Mouse (Mus musculus) cerebellum, adult 2 months (tissue): ENCODE measurements around the gene Slc1a2. TPM values are rescaled to one million over a fixed set of nuclear protein-coding genes. Genes with fewer than 3 reads are reported as not detected.

Experiments
- DNase-seq, 2 experiments: peaks; one replicate each; pipeline ENCODE4 v3.0.0; 2021
- H3K27ac ChIP-seq: fragments of 200-500 bp; 2 replicates; pipeline ENCODE4 v1.5.1; 2012; ENCODE audit warnings: low read length, control low read depth, inconsistent platforms; ENCODE audit not compliant: insufficient read depth
- H3K27me3 ChIP-seq: fragments of 200-500 bp; 2 replicates; pipeline ENCODE4 v1.6.1; 2012; ENCODE audit warnings: inconsistent platforms, mild to moderate bottlenecking, low read length, moderate library complexity; ENCODE audit not compliant: control insufficient read depth, insufficient read depth
- H3K4me1 ChIP-seq: fragments of 200-500 bp; 2 replicates; pipeline ENCODE4 v1.6.1; 2011; ENCODE audit warnings: low read length; ENCODE audit not compliant: control insufficient read depth, insufficient read depth
- H3K4me3 ChIP-seq: fragments of 200-500 bp; replicated peaks from 2 replicates; pipeline ENCODE3; 2011; ENCODE audit warnings: mild to moderate bottlenecking, low read depth, low read length, control low read depth; ENCODE audit not compliant: insufficient read depth
- CTCF ChIP-seq: fragments of 200-500 bp; IDR thresholded peaks from 2 replicates; pipeline ENCODE4 v1.5.1; 2011; ENCODE audit warnings: low read depth, mild to moderate bottlenecking, control low read depth, low read length, moderate library complexity, borderline replicate concordance; ENCODE audit not compliant: insufficient read depth
- POLR2A ChIP-seq: fragments of 200-500 bp; IDR thresholded peaks from 2 replicates; pipeline ENCODE4 v1.6.1; 2011; ENCODE audit warnings: low read length, control low read depth, borderline replicate concordance; ENCODE audit not compliant: insufficient read depth
- WGBS: fragments of 180-500 bp; shearing (Covaris S2); methylation state at CpG from one replicate; pipeline ENCODE4 v1.1.7; 2018; 5-methylcytosine and 5-hydroxymethylcytosine counted together
- polyA plus RNA-seq: library from polyadenylated mRNA; depleted of rRNA; stranded (reverse); fragments of >200 nt; gene quantifications from 2 replicates; pipeline ENCODE4 v1.2.3, GENCODE M21; 2012

The Slc1a2 gene
- polyA plus RNA-seq, 1 experiment: 219 TPM

DNA sequence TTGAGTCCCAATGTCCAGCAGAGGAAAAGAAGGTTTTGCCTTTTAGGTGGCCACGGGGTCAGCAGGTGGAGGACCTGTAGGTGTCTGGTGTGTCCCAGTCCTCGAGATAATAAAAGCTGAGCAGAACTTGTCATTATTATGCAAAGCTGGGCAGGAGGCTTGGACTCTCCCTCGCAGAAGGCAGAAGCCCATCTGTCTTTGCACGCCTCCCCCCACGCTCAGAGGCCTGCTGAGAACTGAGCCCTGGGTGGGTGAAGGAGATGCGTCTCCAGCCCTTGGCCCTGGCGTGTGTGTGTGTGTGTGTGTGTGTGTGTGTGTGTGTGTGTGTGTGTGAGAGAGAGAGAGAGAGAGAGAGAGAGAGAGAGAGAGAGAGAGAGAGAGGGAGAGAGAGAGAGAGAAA lies 733 bp upstream of the Slc1a2 start:
- no peak for TF ChIP-seq CTCF
- no peak for TF ChIP-seq POLR2A
- peak; percentile 50 to 51 for DNase-seq
- Histone ChIP-seq H3K4me3 (peak overlapping the region; percentile 74), H3K27ac (peak overlapping the region; percentile 40; the same call in 1 of the 2 replicates), H3K27me3 (no peaks in the 10 kb centered on the region), H3K4me1 (peaks cover 3% of the 10 kb centered on the region; the same call in 1 of the 2 replicates)
- 13% methylated on average over 7 of the region's 7 CpGs for WGBS

DNA sequence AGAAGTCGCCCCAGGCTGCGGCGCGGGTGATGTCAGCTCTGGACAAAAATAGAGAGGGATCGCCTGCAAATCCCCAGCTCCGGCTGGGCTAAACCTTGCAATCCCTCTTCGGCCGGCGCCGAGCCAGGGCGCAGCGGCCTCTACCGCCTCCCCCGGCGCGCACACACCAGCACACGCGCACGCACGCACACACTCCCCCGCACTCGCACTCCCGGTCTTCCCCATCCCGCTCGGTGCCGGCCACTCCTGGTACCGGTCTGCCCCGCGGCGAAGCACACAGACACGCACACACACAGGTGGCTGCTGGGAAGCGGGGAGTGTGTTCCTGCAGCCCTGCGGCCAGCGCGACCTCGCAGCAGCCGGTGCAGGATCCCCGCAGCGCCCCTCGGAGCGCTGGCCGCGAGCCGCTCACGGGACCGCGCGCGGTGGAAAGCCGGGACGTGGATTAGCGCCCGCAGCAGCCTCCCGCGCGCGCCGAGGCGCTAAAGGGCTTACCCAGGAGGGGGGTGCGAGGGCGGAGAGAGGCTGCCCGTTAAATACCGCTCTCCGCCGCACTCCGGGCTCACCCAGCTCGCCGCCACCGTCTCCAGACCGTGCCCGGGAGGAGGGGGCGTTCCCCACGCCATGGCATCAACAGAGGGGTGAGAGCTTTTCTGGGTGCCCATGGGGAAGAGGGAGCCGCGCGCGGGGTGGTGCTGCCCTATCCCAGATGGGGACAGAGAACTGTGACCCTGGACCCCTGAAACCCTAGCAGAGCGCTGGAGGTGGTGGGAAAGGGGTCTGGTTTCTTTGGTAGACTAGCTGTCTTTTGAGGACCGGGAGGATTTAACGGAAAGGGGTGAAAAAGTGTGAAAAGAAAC lies 432 bp downstream of the Slc1a2 start:
- peak; percentile 85 for DNase-seq
- Histone ChIP-seq H3K27ac (peak overlapping the region; percentile 15), H3K4me1 (peaks cover 3% of the 10 kb centered on the region; the same call in 1 of the 2 replicates), H3K27me3 (no peaks in the 10 kb centered on the region), H3K4me3 (peak overlapping the region; percentile 74)
- WGBS: under 1% methylated on average over 80 of the region's 80 CpGs
- TF ChIP-seq CTCF (no peak; the same call in 1 of the 2 replicates), POLR2A (no peak; the same call in 1 of the 2 replicates)

DNA sequence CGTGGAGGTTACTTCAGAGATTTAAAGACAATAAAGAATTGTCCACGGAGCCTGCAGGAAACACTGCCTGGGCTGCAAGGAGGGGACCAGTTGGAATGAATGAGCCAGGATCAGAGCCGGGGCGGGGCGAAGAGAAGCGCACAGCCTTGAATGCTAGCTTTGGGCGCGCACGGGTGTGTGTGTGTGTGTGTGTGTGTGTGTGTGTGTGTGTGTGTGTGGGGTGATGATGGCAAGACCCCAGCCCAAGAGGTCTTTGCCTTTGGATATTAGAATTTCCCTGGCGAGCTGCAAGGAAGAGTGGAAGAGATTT lies 1.0 kb downstream of the Slc1a2 start:
- DNase-seq: peak in 1 of 2 experiments; percentile 54
- TF ChIP-seq POLR2A: no peak
- TF ChIP-seq CTCF: no peak
- Histone ChIP-seq H3K27ac (no peak overlapping the region), H3K27me3 (no peaks in the 10 kb centered on the region), H3K4me3 (peak overlapping the region; percentile 74), H3K4me1 (peaks cover 3% of the 10 kb centered on the region; the same call in 1 of the 2 replicates)
- WGBS: 3% methylated on average over 10 of the region's 10 CpGs

DNA sequence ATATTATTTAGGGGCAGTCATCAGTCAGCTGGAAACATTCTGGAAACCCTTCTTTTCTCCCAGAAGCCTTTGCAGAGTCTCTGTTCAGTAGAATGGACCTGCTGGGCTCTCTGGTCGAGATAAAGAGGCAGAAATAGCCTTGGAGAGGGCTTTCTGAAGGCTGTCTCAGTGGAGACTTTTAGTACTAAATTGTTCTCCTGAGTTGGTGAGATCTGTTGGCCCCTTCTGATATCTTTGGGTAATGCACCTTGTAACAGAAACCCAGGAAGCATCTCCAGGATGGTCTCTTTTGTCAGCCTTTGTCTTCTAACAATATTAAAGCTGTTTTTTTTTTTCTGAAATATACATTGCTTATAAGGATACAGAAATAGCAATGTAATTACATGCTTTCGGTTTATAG lies 2.6 kb downstream of the Slc1a2 start:
- Histone ChIP-seq H3K27ac (no peak overlapping the region), H3K4me1 (peaks cover 3% of the 10 kb centered on the region; the same call in 1 of the 2 replicates)
- 34% methylated on average over 2 of the region's 2 CpGs for WGBS

DNA sequence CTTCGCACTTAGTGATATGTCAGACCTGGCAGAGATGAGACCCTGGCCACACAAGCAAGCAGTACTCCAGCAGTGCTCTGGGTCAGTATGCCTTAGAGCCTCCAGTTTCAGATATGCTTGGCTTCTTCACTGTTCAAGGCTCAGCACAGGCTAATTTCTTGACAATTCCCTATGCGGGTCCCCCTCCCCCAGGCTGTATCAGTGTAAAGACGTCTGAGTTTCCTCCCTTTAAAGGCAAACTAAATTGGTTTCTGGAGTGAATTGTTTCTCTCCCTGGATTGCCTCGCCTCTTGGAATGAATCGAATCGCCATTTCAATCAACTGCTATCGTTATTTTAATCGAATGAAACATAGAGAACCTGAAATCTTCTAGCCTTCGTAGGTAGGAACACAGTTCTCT lies 4.5 kb downstream of the Slc1a2 start:
- Histone ChIP-seq H3K4me3 (no peak overlapping the region), H3K27ac (no peak overlapping the region), H3K4me1 (no peaks in the 10 kb centered on the region), H3K27me3 (no peaks in the 10 kb centered on the region)
- DNase-seq: no peak
- 66% methylated on average over 9 of the region's 9 CpGs for WGBS
- TF ChIP-seq POLR2A (no peak), CTCF (no peak)

More for the DNA sequence above, 2.6 kb downstream of the Slc1a2 start:
- H3K4me3 ChIP-seq: no peak overlapping the region
- no peak for DNase-seq
- no peaks in the 10 kb centered on the region for H3K27me3 ChIP-seq
- TF ChIP-seq POLR2A (no peak), CTCF (no peak)

DNA sequence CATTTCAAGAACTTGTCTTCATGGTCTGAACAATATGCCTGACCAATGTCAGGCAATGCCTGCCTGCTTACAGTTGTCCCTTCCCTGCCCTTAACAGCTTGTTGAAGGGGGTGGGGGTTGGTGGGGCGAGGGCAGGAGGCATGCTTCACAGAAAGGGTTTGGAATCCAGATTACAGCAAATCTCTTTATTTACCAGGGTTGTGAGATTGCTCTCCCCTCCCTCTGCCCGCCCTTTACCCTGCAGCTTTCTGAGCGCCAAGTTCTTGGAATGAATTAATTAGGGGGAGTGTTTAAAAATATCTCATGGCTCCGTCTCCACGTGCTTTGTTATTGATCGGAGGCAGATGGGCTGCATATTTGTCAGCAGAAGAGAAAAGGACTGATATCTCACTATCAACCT lies 4.9 kb downstream of the Slc1a2 start:
- no peak for DNase-seq

DNA sequence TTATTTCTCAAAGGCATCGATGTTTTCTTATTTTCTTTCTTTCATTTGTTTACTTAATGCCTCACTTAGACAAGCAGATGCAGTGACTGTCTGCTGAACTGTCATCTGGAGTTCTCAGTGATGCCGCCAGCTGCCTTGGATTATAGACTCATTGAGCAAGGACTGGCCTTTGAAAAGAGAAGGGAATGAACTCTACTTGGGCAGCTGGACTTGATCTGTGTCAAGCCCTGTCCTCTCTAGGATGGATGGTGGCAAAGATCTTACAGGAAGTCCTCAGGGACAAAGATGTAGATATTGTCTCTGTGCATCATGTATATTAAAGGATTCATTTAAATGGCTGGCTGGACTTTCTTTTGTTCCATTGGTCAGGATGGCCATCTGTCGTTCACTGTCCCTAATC lies 5.4 kb downstream of the Slc1a2 start:
- DNase-seq: no peak
- no peaks in the 10 kb centered on the region for H3K27me3 ChIP-seq
- WGBS: 36% methylated on average over 3 of the region's 3 CpGs
- no peak overlapping the region for H3K4me3 ChIP-seq
- no peak overlapping the region for H3K27ac ChIP-seq
- no peak for TF ChIP-seq POLR2A
- no peak for TF ChIP-seq CTCF
- no peaks in the 10 kb centered on the region for H3K4me1 ChIP-seq

More for the DNA sequence above, 4.9 kb downstream of the Slc1a2 start:
- TF ChIP-seq POLR2A: no peak
- TF ChIP-seq CTCF: no peak
- Histone ChIP-seq H3K27ac (no peak overlapping the region), H3K27me3 (no peaks in the 10 kb centered on the region), H3K4me1 (no peaks in the 10 kb centered on the region), H3K4me3 (no peak overlapping the region)
- WGBS: 46% methylated on average over 6 of the region's 6 CpGs

DNA sequence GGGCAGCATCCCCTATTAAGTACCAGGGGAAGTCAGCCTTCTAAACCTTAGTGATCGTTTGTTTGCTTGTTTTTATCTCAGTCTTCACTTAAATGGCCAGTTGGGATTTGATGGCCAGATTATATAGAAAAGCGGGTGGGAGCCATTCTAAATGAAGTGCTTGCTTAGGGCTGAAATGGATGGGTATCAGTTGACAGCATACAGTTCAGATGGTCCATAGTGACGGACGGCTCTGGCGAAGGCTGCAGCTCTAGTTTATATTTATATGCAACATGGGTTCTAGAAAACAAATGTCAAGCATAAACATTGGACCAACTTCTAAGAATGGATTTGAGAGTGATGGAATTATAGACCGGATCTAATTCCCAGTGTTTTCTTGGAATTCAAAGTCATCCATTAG lies 9.5 kb downstream of the Slc1a2 start:
- H3K27ac ChIP-seq: no peak overlapping the region
- WGBS: 91% methylated on average over 6 of the region's 6 CpGs
- TF ChIP-seq CTCF (no peak), POLR2A (no peak)
- no peaks in the 10 kb centered on the region for H3K27me3 ChIP-seq
- no peak overlapping the region for H3K4me3 ChIP-seq
- H3K4me1 ChIP-seq: no peaks in the 10 kb centered on the region
- DNase-seq: no peak
